Mouse (Mus musculus) liver, embryonic 15.5 days (tissue): ENCODE measurements around the gene Pced1b. TPM values are rescaled to one million over a fixed set of nuclear protein-coding genes. Genes with fewer than 3 reads are reported as not detected.

Experiments used
- ATAC-seq: fragments of 200-750 bp; cut with Nextera tagmentation; 2 replicates; pipeline ENCODE4 v1.8.0; 2017; ENCODE audit warnings: moderate number of reproducible peaks, mild to moderate bottlenecking, moderate library complexity; ENCODE audit not compliant: insufficient read depth
- H3K27ac ChIP-seq: fragments of 300-500 bp; sonication (generic); replicated peaks from 2 replicates; pipeline ENCODE4 v1.5.1; 2015; ENCODE audit warnings: mild to moderate bottlenecking, inconsistent platforms
- H3K27me3 ChIP-seq: fragments of 300-500 bp; sonication (generic); 2 replicates; pipeline ENCODE4 v1.6.1; 2015; ENCODE audit warnings: mild to moderate bottlenecking, inconsistent platforms
- H3K36me3 ChIP-seq: fragments of 300-500 bp; sonication (generic); replicated peaks from 2 replicates; pipeline ENCODE4 v1.6.1; 2015; ENCODE audit warnings: moderate library complexity, mild to moderate bottlenecking, inconsistent platforms
- H3K4me1 ChIP-seq: fragments of 300-500 bp; sonication (generic); replicated peaks from 2 replicates; pipeline ENCODE4 v1.6.1; 2015; ENCODE audit warnings: inconsistent platforms
- H3K4me2 ChIP-seq: fragments of 300-500 bp; sonication (generic); 2 replicates; pipeline ENCODE4 v1.6.1; 2015; ENCODE audit warnings: moderate library complexity, mild to moderate bottlenecking, inconsistent platforms
- H3K4me3 ChIP-seq: fragments of 300-500 bp; sonication (generic); replicated peaks from 2 replicates; pipeline ENCODE4 v1.5.1; 2015; ENCODE audit warnings: mild to moderate bottlenecking, inconsistent platforms
- H3K9ac ChIP-seq: fragments of 300-500 bp; sonication (generic); 2 replicates; pipeline ENCODE4 v1.6.1; 2015; ENCODE audit warnings: moderate library complexity, mild to moderate bottlenecking, inconsistent platforms
- H3K9me3 ChIP-seq: fragments of 300-500 bp; sonication (generic); replicated peaks from 2 replicates; pipeline ENCODE4 v1.6.1; 2016; ENCODE audit warnings: inconsistent platforms
- WGBS: fragments of 180-500 bp; shearing (Covaris S2); methylation state at CpG from one replicate; pipeline ENCODE4 v1.1.7; 2015; ENCODE audit warnings: mixed read lengths; ENCODE audit not compliant: insufficient replicate concordance; 5-methylcytosine and 5-hydroxymethylcytosine counted together
- polyA plus RNA-seq: library from polyadenylated mRNA; unstranded; fragments of >200 nt; fragmentation: Nextera tagmentation; extraction: Ambion mirVana; gene quantifications from 2 replicates; pipeline ENCODE4 v1.2.1, GENCODE M21; 2015

The Pced1b gene
- polyA plus RNA-seq, 1 experiment from 2014 or later: 3.5 TPM

DNA sequence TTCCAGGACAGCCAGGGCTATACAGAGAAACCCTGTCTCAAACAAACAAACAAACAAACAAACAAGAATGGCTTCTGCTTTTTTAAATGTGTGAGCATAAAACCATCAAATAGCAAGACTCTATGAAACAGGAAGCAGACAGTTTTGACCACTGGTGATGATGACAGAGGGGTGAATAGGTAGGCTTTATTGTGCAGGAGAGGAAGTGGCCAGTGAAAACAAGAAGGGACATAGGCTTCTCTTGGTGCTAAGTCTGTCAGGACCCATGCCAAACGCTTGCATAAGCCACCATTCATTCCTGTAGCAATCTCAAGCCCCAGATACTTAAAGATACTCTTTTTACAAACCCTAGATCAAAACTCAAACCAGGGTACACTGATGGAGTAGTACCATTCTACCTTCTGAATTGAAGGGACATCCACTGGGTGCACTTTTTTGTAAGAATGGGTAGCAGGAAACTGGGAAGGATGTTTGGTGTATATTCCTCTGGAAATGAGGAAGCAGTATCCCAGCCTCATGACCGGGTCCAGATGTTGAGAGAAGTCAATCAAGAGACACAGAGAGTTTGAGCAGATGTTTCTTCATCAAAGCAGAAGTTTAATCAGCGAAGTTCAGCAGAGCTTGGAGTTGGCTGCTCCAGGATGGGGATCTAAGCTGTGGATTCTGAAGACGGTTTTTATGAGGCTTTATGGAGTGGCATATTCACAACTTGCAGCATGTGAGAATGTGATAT, 175.5 kb downstream of the Pced1b start:
- H3K9ac ChIP-seq: no peak overlapping the region
- H3K4me2 ChIP-seq: no peak overlapping the region
- WGBS: 30% methylated on average over 4 of the region's 4 CpGs
- H3K36me3 ChIP-seq: no peaks in the 10 kb centered on the region
- no peak overlapping the region for H3K27ac ChIP-seq
- no peak for ATAC-seq
- H3K4me1 ChIP-seq: peaks cover 7% of the 10 kb centered on the region; the same call in 1 of the 2 replicates
- no peak overlapping the region for H3K4me3 ChIP-seq
- H3K9me3 ChIP-seq: no peaks in the 10 kb centered on the region
- H3K27me3 ChIP-seq: peaks cover 8% of the 10 kb centered on the region; the same call in 1 of the 2 replicates

DNA sequence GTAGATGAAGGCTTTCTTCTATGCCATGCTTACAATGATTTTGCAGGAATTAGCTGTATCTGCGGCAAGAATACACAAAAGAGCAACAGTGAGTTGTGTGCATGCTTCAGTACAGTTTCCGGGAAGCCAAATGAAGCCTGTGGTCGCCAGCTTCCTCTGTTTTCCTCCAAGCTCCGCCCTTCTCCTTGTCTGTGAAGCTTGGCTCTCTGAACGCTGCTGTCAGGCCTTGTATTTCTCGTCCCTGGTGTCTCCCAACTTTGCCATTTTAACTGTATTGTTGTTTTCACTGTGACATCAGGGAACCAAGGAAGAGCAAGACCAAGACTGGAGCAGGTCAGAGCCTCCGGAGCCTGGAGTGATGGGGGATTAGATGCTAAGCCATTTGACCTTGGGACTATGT, 177.5 kb downstream of the Pced1b start:
- 21% methylated on average over 7 of the region's 7 CpGs for WGBS

DNA sequence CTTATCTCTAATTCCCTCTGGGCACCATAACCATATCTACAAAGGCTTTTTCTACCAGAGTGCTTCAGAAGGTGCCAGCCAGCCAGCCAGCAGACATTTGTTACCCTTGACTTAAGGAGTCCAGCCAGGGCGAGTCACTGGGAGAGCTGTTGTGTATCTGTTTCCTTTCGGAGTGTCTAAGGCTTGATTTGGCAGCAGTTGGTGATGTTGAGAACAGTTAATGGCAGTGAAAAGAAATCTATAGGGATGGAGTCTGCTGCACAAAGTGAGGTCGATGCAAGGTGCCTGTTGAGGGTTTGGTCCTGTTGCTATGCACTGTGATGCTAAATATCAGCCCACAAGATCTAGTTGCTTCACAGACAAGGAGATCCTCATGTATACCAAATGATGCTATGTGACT, 178.1 kb downstream of the Pced1b start:
- Histone ChIP-seq H3K4me1 (peaks cover 7% of the 10 kb centered on the region; the same call in 1 of the 2 replicates), H3K4me3 (no peak overlapping the region), H3K9me3 (no peaks in the 10 kb centered on the region), H3K9ac (no peak overlapping the region), H3K27me3 (peaks cover 8% of the 10 kb centered on the region; the same call in 1 of the 2 replicates), H3K27ac (no peak overlapping the region), H3K4me2 (no peak overlapping the region), H3K36me3 (no peaks in the 10 kb centered on the region)
- no peak for ATAC-seq
- WGBS: 58% methylated on average over 3 of the region's 3 CpGs

More for the DNA sequence above, 177.5 kb downstream of the Pced1b start:
- no peak overlapping the region for H3K4me2 ChIP-seq
- peaks cover 7% of the 10 kb centered on the region; the same call in 1 of the 2 replicates for H3K4me1 ChIP-seq
- H3K27ac ChIP-seq: no peak overlapping the region
- H3K36me3 ChIP-seq: no peaks in the 10 kb centered on the region
- H3K27me3 ChIP-seq: peaks cover 8% of the 10 kb centered on the region; the same call in 1 of the 2 replicates
- H3K9me3 ChIP-seq: no peaks in the 10 kb centered on the region
- no peak overlapping the region for H3K4me3 ChIP-seq
- ATAC-seq: no peak
- H3K9ac ChIP-seq: no peak overlapping the region

DNA sequence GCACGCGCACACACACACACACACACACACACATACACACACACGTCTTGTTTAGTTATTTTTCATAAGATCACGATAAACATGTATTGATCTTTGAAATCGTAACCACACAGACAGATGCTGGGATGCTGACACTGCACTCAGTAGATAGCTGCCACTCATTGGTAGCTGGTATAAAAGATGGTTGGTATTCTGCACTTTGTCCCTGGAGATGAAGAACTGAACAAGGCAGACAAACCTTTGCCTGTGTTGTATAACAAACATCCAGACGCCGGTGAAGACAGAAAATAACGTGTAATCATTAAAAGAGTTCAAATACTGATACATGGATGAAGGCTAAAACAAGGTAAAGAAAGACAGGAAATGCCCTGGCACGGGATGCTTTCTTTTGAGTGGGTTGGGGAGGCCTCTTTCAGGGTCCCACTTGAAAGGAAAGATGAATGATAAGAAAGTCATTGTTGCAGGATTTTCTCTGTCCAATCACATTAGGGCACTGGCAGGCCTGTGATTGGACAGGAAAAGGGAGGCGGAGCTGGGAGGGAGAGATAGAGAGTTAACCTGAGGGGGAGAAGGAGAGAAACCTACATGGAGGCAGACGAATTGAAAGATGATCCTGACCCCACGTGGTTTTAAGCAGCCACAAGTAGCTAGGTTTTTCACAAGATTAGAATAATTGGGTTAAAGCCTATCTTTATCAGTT, 182.4 kb downstream of the Pced1b start:
- Histone ChIP-seq H3K4me2 (no peak overlapping the region), H3K27ac (no peak overlapping the region), H3K36me3 (no peaks in the 10 kb centered on the region), H3K9me3 (no peaks in the 10 kb centered on the region), H3K4me3 (no peak overlapping the region), H3K27me3 (peaks cover 1% of the 10 kb centered on the region; the same call in 1 of the 2 replicates), H3K4me1 (no peaks in the 10 kb centered on the region), H3K9ac (no peak overlapping the region)
- WGBS: 65% methylated on average over 12 of the region's 12 CpGs
- no peak for ATAC-seq

DNA sequence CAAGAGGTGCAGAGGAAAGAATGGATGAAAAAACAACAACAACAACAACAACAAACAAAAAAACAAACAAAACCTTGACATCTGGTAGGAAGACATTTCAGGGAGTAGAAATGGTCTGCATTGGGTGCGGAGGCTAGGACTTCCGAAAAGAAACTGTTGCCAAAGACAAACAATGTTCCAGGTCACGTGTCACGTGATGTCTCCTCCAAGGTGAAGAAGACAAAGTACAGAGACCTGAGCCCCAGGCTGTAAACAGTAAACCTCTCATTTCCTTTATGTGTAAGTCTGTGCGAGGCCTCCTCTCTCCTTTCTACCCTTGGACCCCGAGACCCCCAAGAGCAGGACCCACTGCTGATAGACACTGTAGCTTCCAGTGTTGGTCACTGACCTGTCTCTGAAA, 184.6 kb downstream of the Pced1b start:
- no peak overlapping the region for H3K4me3 ChIP-seq
- H3K4me2 ChIP-seq: no peak overlapping the region
- 69% methylated on average over 6 of the region's 6 CpGs for WGBS
- ATAC-seq: no peak
- H3K9ac ChIP-seq: no peak overlapping the region
- H3K27me3 ChIP-seq: no peaks in the 10 kb centered on the region
- H3K4me1 ChIP-seq: no peaks in the 10 kb centered on the region
- no peak overlapping the region for H3K27ac ChIP-seq
- no peaks in the 10 kb centered on the region for H3K9me3 ChIP-seq
- H3K36me3 ChIP-seq: no peaks in the 10 kb centered on the region

DNA sequence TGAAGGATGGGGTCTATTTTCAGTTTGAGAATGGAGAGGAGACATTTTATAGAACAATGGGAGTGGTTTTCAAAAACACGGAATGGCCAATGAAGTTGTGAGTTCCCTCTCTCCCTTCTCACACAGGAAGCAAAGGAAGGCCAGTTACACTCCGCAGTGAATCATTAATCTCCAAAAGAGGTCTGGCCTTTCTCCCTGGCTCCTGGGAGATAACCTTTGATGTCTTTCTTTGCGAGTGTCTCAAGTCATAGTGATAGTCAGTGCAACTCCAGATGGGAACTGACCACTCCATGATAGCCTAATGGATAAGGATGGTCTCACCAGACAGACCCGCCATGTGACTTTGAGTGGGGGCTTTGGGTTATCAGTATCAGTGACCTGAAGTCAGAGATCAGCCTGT, 185.3 kb downstream of the Pced1b start:
- WGBS: 38% methylated on average over 4 of the region's 4 CpGs
- Histone ChIP-seq H3K9ac (no peak overlapping the region), H3K4me3 (no peak overlapping the region), H3K27me3 (no peaks in the 10 kb centered on the region), H3K4me1 (no peaks in the 10 kb centered on the region), H3K9me3 (no peaks in the 10 kb centered on the region), H3K27ac (no peak overlapping the region), H3K4me2 (no peak overlapping the region), H3K36me3 (no peaks in the 10 kb centered on the region)
- no peak for ATAC-seq

Other genes with a start within 250 kb of the Pced1b start
- gene Slc38a4, start 191.2 kb upstream of the Pced1b start, polyA plus RNA-seq: 61.9 and 67.9 TPM in 2 replicates
- gene Amigo2, start 180 bp downstream of the Pced1b start, polyA plus RNA-seq: 0.91 and 0.99 TPM in 2 replicates